Mouse (Mus musculus): ENCODE data around the gene 3110021N24Rik. TPM values are rescaled to one million over a fixed set of nuclear protein-coding genes. Genes with fewer than 3 reads are reported as not detected.

The 3110021N24Rik gene
- polyA plus RNA-seq, 1 experiment from 2014 or later: 1.9 TPM

DNA sequence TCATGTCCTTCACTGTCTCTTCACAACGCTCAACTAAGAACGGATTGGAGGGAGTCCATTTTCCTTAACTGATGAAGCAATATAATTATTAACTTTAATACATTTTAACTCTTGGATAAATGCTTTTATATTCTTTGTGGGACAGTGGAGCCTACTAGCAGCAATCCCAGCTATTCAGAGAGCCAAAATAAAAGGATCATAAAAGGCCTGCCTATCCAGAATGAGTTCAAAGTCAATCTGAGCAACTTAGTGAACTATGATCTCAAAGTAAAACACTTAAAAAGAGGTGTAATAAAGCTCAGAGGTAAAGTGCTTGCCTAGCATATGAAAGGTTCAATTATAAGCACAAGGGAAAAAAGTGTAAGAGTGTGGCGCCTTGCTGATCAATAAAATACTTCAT lies 40.1 kb downstream of the 3110021N24Rik start:
- H3K27me3 ChIP-seq: no peaks in the 10 kb centered on the region
- H3K4me2 ChIP-seq: no peak overlapping the region
- H3K4me3 ChIP-seq: no peak overlapping the region
- ATAC-seq (ENCODE audit: low FRiP score, low read depth): no peak
- H3K27ac ChIP-seq (replicated peaks): no peak overlapping the region
- no peak overlapping the region for H3K9ac ChIP-seq
- no peaks in the 10 kb centered on the region for H3K4me1 ChIP-seq (replicated peaks)
- 98% methylated on average over 3 of the region's 3 CpGs for WGBS
- no peaks in the 10 kb centered on the region for H3K36me3 ChIP-seq
- no peaks in the 10 kb centered on the region for H3K9me3 ChIP-seq

- Histone ChIP-seq H3K4me2 (no peak overlapping the region), H3K9ac (no peak overlapping the region), H3K4me3 (no peak overlapping the region), H3K27me3 (no peaks in the 10 kb centered on the region), H3K9me3 (no peaks in the 10 kb centered on the region), H3K4me1 (replicated peaks) (no peaks in the 10 kb centered on the region), H3K27ac (replicated peaks) (no peak overlapping the region), H3K36me3 (no peaks in the 10 kb centered on the region)
- ATAC-seq (ENCODE audit: low FRiP score, low read depth): no peak
Measured at GRCm38 (mm10) chr4:108768527-108768926, 49.1 kb downstream of the 3110021N24Rik start.

- H3K4me3 ChIP-seq: peak overlapping the region; percentile 98
- ATAC-seq (ENCODE audit: low FRiP score, low read depth): no peak
- no peaks in the 10 kb centered on the region for H3K9me3 ChIP-seq
- peaks cover 14% of the 10 kb centered on the region for H3K4me1 ChIP-seq (replicated peaks)
- peak overlapping the region; percentile 76 for H3K4me2 ChIP-seq
- 0% methylated on average over 7 of the region's 7 CpGs for WGBS
- H3K36me3 ChIP-seq: no peaks in the 10 kb centered on the region
- H3K27me3 ChIP-seq: no peaks in the 10 kb centered on the region
- H3K27ac ChIP-seq (replicated peaks): peak overlapping the region; percentile 97
- peak overlapping the region; percentile 98 for H3K9ac ChIP-seq
Measured at GRCm38 (mm10) chr4:108779763-108780056, 60.3 kb downstream of the 3110021N24Rik start.

- ATAC-seq (ENCODE audit: low FRiP score, low read depth): peak; percentile 91
- Histone ChIP-seq H3K27me3 (no peaks in the 10 kb centered on the region), H3K9me3 (no peaks in the 10 kb centered on the region), H3K4me2 (peak within 1 kb of the TSS; percentile 76), H3K4me3 (peak within 1 kb of the TSS; percentile 98), H3K36me3 (no peaks in the 10 kb centered on the region), H3K27ac (replicated peaks) (peak within 1 kb of the TSS; percentile 97), H3K9ac (peak within 1 kb of the TSS; percentile 98), H3K4me1 (replicated peaks) (peaks cover 14% of the 10 kb centered on the region)
- WGBS: under 1% methylated on average over 94 of the region's 111 CpGs
Measured at GRCm38 (mm10) chr4:108780057-108780863, 60.8 kb downstream of the 3110021N24Rik start, which contains the start of gene Zfyve9. TSS of gene Zfyve9 (minus strand) at chr4:108780798.

DNA sequence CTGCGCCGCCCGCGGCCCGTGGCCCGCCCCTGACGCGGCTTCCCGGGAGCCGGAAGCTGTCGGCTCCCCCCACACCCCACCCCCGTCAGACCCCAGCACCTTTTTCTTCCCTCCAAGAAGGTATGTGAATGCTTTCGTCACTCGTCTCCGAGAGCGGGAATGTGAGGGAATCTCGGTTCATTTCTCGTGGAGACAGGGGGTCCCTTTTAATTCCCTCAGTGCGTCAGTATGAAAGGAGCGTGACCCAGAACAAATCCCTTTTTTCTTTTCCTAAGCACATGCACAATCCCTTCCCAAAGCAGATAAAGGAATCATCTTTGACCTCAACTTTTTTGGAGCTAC lies 61.4 kb downstream of the 3110021N24Rik start:
- H3K4me1 ChIP-seq (replicated peaks): peaks cover 14% of the 10 kb centered on the region
- peak overlapping the region; percentile 98 for H3K9ac ChIP-seq
- no peaks in the 10 kb centered on the region for H3K9me3 ChIP-seq
- peak overlapping the region; percentile 98 for H3K4me3 ChIP-seq
- peak overlapping the region; percentile 97 for H3K27ac ChIP-seq (replicated peaks)
- no peaks in the 10 kb centered on the region for H3K27me3 ChIP-seq
- H3K36me3 ChIP-seq: no peaks in the 10 kb centered on the region
- H3K4me2 ChIP-seq: peak overlapping the region; percentile 76
- no peak for ATAC-seq (ENCODE audit: low FRiP score, low read depth)
- WGBS: 0% methylated on average over 20 of the region's 20 CpGs

DNA sequence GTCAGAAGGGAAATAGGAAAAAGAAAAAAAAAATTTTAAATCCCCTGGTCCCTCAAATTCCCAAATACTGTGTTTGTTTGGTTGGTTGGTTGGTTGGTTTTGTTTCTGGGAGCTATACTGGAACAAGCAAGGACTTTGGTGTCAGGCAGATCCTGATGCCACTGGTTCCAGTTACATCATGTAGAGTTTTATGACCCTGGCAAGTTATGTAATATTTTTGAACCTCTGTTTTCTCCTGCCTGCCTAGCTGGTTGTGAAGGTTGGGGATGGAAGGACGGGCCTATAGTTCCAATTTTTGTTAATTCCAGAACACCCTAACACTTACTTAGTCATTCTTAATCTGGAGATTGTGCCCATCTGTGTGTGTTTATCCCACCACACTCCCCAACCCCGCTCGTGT lies 62.1 kb downstream of the 3110021N24Rik start:
- Histone ChIP-seq H3K9ac (0 out of 2 replicates have a peak overlapping the region, but pooled peaks have one; percentile 98), H3K4me3 (peak overlapping the region; percentile 98), H3K9me3 (no peaks in the 10 kb centered on the region), H3K36me3 (no peaks in the 10 kb centered on the region), H3K27ac (replicated peaks) (peak overlapping the region; percentile 11; the same call in 1 of the 2 replicates), H3K4me1 (replicated peaks) (peaks cover 14% of the 10 kb centered on the region), H3K4me2 (peak overlapping the region; percentile 76), H3K27me3 (no peaks in the 10 kb centered on the region)
- 75% methylated on average over 3 of the region's 3 CpGs for WGBS
- ATAC-seq (ENCODE audit: low FRiP score, low read depth): no peak

DNA sequence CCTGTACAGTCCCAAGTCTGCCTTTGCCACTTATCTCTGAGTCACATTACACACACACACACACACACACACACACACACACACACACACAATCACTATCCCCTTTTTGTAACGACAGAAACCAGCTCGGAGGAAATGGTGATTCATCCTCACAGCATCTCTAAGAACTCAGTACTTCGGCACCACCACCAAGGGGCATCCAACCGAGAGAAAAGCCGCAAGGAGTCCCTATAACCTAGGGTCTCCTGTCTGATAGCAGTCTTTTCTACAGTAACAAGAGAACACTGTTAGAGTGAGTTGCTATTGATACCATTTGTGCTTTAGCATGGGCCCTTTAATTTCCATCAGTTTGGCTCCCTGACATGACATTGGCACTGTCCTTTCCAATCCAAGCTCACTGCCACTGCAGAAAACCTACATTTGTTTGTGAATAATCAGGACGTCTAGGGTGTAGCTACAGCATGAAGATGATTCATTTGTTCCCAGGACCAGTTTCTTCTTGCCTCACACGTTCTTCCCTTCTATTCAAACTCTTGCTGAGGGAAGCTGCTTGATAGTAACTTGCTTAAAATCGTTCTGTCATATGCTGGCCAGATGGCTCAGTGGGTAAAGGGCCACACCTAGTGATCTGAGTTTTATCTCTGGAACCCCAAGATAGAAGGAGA lies 63.1 kb downstream of the 3110021N24Rik start:
- no peak overlapping the region for H3K4me3 ChIP-seq
- no peaks in the 10 kb centered on the region for H3K36me3 ChIP-seq
- H3K4me2 ChIP-seq: no peak overlapping the region
- H3K4me1 ChIP-seq (replicated peaks): peaks cover 14% of the 10 kb centered on the region
- H3K27ac ChIP-seq (replicated peaks): no peak overlapping the region
- 30% methylated on average over 8 of the region's 8 CpGs for WGBS
- no peak for ATAC-seq (ENCODE audit: low FRiP score, low read depth)
- no peaks in the 10 kb centered on the region for H3K9me3 ChIP-seq
- H3K9ac ChIP-seq: no peak overlapping the region
- no peaks in the 10 kb centered on the region for H3K27me3 ChIP-seq

DNA sequence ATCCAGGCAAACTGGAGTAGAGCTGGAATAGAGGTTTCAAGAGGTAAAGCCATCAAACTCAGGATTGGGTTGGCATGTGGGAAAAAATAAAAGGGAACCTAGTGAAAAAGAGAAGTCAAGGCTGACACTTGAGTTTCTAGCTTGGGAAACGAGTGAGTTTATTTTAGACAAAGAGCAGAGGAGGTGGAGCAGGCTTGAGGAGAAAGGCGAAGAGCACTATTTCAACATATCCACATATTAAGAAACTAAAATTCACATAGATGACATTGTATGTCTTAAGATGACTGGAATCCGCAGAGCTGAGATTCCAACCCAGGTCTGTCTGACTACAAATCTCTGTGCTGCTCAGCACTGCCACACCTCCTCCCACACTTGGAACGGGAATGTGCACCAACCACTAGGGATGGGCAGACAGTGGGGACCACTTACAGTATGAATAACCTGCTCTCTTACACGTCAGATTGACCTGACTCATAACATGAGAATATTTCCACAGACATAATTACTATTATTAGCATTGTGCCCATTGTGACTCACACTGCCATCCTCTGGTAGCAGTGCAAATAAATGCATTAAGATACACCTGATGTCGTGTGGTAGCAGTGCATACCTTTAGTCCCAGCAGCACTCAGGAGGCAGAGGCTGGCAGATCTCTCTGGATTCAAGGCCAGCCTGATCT lies 69.9 kb downstream of the 3110021N24Rik start:
- WGBS: 74% methylated on average over 6 of the region's 6 CpGs
- Histone ChIP-seq H3K9me3 (no peaks in the 10 kb centered on the region), H3K27ac (replicated peaks) (no peak overlapping the region), H3K36me3 (no peaks in the 10 kb centered on the region), H3K9ac (no peak overlapping the region), H3K4me3 (no peak overlapping the region), H3K4me2 (no peak overlapping the region), H3K4me1 (replicated peaks) (no peaks in the 10 kb centered on the region), H3K27me3 (no peaks in the 10 kb centered on the region)
- no peak for ATAC-seq (ENCODE audit: low FRiP score, low read depth)

- no peak for ATAC-seq (ENCODE audit: low FRiP score, low read depth)
- H3K4me2 ChIP-seq: no peak overlapping the region
- no peak overlapping the region for H3K4me3 ChIP-seq
- H3K27ac ChIP-seq (replicated peaks): no peak overlapping the region
- no peaks in the 10 kb centered on the region for H3K9me3 ChIP-seq
- no peaks in the 10 kb centered on the region for H3K36me3 ChIP-seq
- H3K27me3 ChIP-seq: no peaks in the 10 kb centered on the region
- no peak overlapping the region for H3K9ac ChIP-seq
- no peaks in the 10 kb centered on the region for H3K4me1 ChIP-seq (replicated peaks)
- WGBS: 72% methylated on average over 1 of the region's 1 CpGs
Measured at GRCm38 (mm10) chr4:108790507-108790906, 71.1 kb downstream of the 3110021N24Rik start.

DNA sequence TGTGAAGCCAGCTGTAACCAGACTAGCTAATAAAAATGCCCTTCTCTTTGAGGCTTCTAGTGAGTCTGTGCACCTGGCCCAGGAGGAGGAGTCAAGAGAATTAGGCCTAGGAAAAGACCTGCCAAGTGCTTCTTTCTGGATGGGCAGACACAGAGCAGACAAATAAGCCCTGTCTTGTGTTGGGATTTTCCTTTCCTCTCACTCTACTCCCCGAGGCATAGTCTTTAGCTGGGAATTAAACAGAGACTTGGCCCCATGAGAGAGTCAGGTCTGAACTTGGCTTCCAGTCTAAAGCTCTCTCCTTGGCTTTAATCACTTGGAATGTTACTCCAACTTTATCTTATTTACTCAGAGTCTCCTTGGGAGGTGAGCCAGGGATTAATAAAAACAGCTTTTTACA lies 74.5 kb downstream of the 3110021N24Rik start:
- H3K4me1 ChIP-seq (replicated peaks): no peaks in the 10 kb centered on the region
- H3K27me3 ChIP-seq: no peaks in the 10 kb centered on the region
- H3K9me3 ChIP-seq: no peaks in the 10 kb centered on the region
- WGBS: 73% methylated on average over 1 of the region's 1 CpGs
- H3K27ac ChIP-seq (replicated peaks): no peak overlapping the region
- H3K4me3 ChIP-seq: no peak overlapping the region
- ATAC-seq (ENCODE audit: low FRiP score, low read depth): no peak
- H3K4me2 ChIP-seq: no peak overlapping the region
- H3K9ac ChIP-seq: no peak overlapping the region
- no peaks in the 10 kb centered on the region for H3K36me3 ChIP-seq

DNA sequence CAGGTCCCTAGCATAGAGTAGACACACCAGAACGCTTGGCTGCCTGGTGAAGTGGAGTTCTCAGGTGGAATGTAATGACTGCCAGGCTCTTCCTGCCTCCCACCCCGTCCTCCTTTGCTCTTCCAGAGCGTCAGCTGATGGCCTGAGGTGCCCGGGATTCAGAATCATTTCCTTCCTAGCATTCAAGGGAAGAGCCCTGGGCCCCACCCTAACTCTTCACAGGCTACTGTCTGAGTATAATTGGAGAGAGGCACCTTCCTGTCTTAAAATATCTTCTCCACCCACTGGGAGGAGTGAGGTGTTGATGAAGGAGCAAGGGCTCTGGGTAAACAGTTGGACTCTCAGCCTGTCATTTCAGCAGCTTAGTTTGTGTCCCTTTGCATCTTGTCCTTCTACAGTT lies 77.3 kb downstream of the 3110021N24Rik start:
- 59% methylated on average over 4 of the region's 4 CpGs for WGBS
- H3K4me1 ChIP-seq (replicated peaks): no peaks in the 10 kb centered on the region
- no peaks in the 10 kb centered on the region for H3K9me3 ChIP-seq
- no peaks in the 10 kb centered on the region for H3K27me3 ChIP-seq
- H3K4me3 ChIP-seq: no peak overlapping the region
- H3K27ac ChIP-seq (replicated peaks): no peak overlapping the region
- H3K4me2 ChIP-seq: no peak overlapping the region
- no peak overlapping the region for H3K9ac ChIP-seq
- H3K36me3 ChIP-seq: no peaks in the 10 kb centered on the region
- no peak for ATAC-seq (ENCODE audit: low FRiP score, low read depth)

- ATAC-seq (ENCODE audit: low FRiP score, low read depth): no peak
Measured at GRCm38 (mm10) chr4:108798083-108798830, 78.8 kb downstream of the 3110021N24Rik start.

More at GRCm38 (mm10) chr4:108798083-108798830, 78.8 kb downstream of the 3110021N24Rik start:
- Histone ChIP-seq H3K4me2 (no peak overlapping the region), H3K9ac (no peak overlapping the region), H3K27me3 (no peaks in the 10 kb centered on the region), H3K36me3 (no peaks in the 10 kb centered on the region), H3K4me1 (replicated peaks) (no peaks in the 10 kb centered on the region), H3K9me3 (no peaks in the 10 kb centered on the region), H3K4me3 (no peak overlapping the region), H3K27ac (replicated peaks) (no peak overlapping the region)
- 51% methylated on average over 2 of the region's 2 CpGs for WGBS

Data from hindbrain, embryonic 15.5 days (tissue).